ENCODE assay signal across 25 mouse cellular contexts in the genomic region with DNA sequence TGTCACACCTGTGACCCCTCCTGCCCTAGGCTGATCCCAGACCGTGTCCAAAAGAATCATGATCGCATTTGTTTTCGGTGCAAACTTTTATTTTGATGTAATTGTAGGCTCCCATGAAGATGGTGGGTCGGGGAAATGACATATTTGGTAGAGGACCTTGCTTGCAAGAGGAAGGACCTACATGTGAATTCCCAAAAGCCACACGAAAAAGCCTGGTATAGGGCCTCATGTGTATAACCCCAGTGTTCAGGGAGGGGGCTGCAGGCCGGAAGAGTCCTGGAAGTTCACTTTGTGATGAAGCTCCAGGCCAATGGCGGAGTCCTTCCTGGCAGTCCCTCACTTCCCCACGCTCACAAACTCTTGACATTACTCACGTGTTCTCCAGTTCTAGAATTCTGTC. TPM values are rescaled to one million over a fixed set of nuclear protein-coding genes. Genes with fewer than 3 reads are reported as not detected.
DNase-seq lines count a peak whose midpoint lies in the region; ATAC-seq lines count a peak whose summit lies in the region.
"Had no signal": no experiment of that assay in that cellular context is flagged by ENCODE, and none has a peak within 500 bp of the region (broad histone marks: within the 10 kb centered on the region; RNA-seq: fewer than 3 reads in every experiment).

No protein-coding gene starts in this region.

- H3K4me3 ChIP-seq in hindbrain, embryonic 13.5 days: no peak overlapping the region
- H3K4me3 ChIP-seq in hindbrain, embryonic 12.5 days: no peak overlapping the region
- H3K4me3 ChIP-seq in midbrain, embryonic 10.5 days: no peak overlapping the region
- H3K4me3 ChIP-seq in midbrain, embryonic 14.5 days (replicated peaks; ENCODE audit: low read depth, low read length): no peak overlapping the region
- H3K4me3 ChIP-seq in neural tube, embryonic 13.5 days: no peak overlapping the region
- H3K4me3 ChIP-seq in neural tube, embryonic 15.5 days (replicated peaks): no peak overlapping the region
- H3K4me3 ChIP-seq: embryonic facial prominence, embryonic 13.5 days; embryonic facial prominence, embryonic 15.5 days; erythroblast, embryonic 14.5 days; forebrain, embryonic 10.5 days had no signal

- H3K9ac ChIP-seq in hindbrain, embryonic 13.5 days: no peak overlapping the region
- no peak overlapping the region for H3K9ac ChIP-seq in hindbrain, embryonic 12.5 days
- no peak overlapping the region for H3K9ac ChIP-seq in midbrain, embryonic 14.5 days (replicated peaks; ENCODE audit: low read length)
- no peak overlapping the region for H3K9ac ChIP-seq in neural tube, embryonic 13.5 days
- H3K9ac ChIP-seq in neural tube, embryonic 15.5 days (replicated peaks): no peak overlapping the region
- H3K9ac ChIP-seq: embryonic facial prominence, embryonic 13.5 days; embryonic facial prominence, embryonic 15.5 days had no signal

- H3K4me1 ChIP-seq in hindbrain, embryonic 13.5 days (replicated peaks): peaks cover 41% of the 10 kb centered on the region
- H3K4me1 ChIP-seq in hindbrain, embryonic 12.5 days: peaks cover 13% of the 10 kb centered on the region
- H3K4me1 ChIP-seq in midbrain, embryonic 10.5 days: peaks cover 16% of the 10 kb centered on the region
- H3K4me1 ChIP-seq in midbrain, embryonic 14.5 days (ENCODE audit: control insufficient read depth, insufficient read depth, low read length): peaks cover 15% of the 10 kb centered on the region
- H3K4me1 ChIP-seq in neural tube, embryonic 13.5 days (replicated peaks): peaks cover 47% of the 10 kb centered on the region
- H3K4me1 ChIP-seq in neural tube, embryonic 15.5 days: peaks cover 47% of the 10 kb centered on the region

- H3K27me3 ChIP-seq in hindbrain, embryonic 13.5 days: no peaks in the 10 kb centered on the region
- no peaks in the 10 kb centered on the region for H3K27me3 ChIP-seq in hindbrain, embryonic 12.5 days
- H3K27me3 ChIP-seq in midbrain, embryonic 10.5 days (ENCODE audit: low read depth, poor library complexity, severe bottlenecking): no peaks in the 10 kb centered on the region
- no peaks in the 10 kb centered on the region for H3K27me3 ChIP-seq in midbrain, embryonic 14.5 days (ENCODE audit: control insufficient read depth, insufficient read depth, low read length)
- H3K27me3 ChIP-seq in neural tube, embryonic 13.5 days: no peaks in the 10 kb centered on the region
- H3K27me3 ChIP-seq in neural tube, embryonic 15.5 days (replicated peaks): no peaks in the 10 kb centered on the region
- H3K27me3 ChIP-seq: embryonic facial prominence, embryonic 13.5 days; embryonic facial prominence, embryonic 15.5 days had no signal

- WGBS in hindbrain, embryonic 13.5 days: 92% methylated on average over 9 of the region's 9 CpGs
- 94% methylated on average over 9 of the region's 9 CpGs for WGBS in hindbrain, embryonic 12.5 days
- WGBS in midbrain, embryonic 10.5 days: 89% methylated on average over 9 of the region's 9 CpGs
- WGBS in midbrain, embryonic 14.5 days: 94% methylated on average over 9 of the region's 9 CpGs
- 93% methylated on average over 9 of the region's 9 CpGs for WGBS in neural tube, embryonic 13.5 days
- WGBS in neural tube, embryonic 15.5 days: 92% methylated on average over 9 of the region's 9 CpGs

- no peak for ATAC-seq in hindbrain, embryonic 13.5 days (ENCODE audit: low FRiP score)
- no peak for ATAC-seq in hindbrain, embryonic 12.5 days (ENCODE audit: low FRiP score)
- no peak for ATAC-seq in midbrain, embryonic 14.5 days (ENCODE audit: low FRiP score, low TSS enrichment)
- ATAC-seq in neural tube, embryonic 13.5 days (ENCODE audit: low read depth): no peak
- no peak for ATAC-seq in neural tube, embryonic 15.5 days (ENCODE audit: low FRiP score)
- ATAC-seq: forebrain, embryonic 14.5 days; forebrain, embryonic 16.5 days had no signal

- H3K4me2 ChIP-seq in hindbrain, embryonic 13.5 days: no peak overlapping the region
- H3K4me2 ChIP-seq in hindbrain, embryonic 12.5 days (replicated peaks): no peak overlapping the region
- H3K4me2 ChIP-seq in midbrain, embryonic 14.5 days (ENCODE audit: low read length): no peak overlapping the region
- H3K4me2 ChIP-seq in neural tube, embryonic 13.5 days: no peak overlapping the region
- no peak overlapping the region for H3K4me2 ChIP-seq in neural tube, embryonic 15.5 days
- H3K4me2 ChIP-seq: embryonic facial prominence, embryonic 13.5 days; embryonic facial prominence, embryonic 15.5 days had no signal

- DNase-seq in heart, adult 11 months: peak; percentile 61
- no peak for DNase-seq in heart, adult 9 months (ENCODE audit: low spot score in 2 of 2)
- DNase-seq in midbrain, embryonic 10.5 days (ENCODE audit: low spot score): no peak
- no peak for DNase-seq in midbrain, embryonic 14.5 days
- DNase-seq: adrenal gland, adult 2 months; adrenal gland, postnatal 10 days; adrenal gland, postnatal 25 days; cerebellum, adult 11 months; cerebellum, adult 18-20 months; cerebellum, adult 8-10 months; cerebellum, adult 9-11 months; cerebellum, postnatal 14 days; cerebellum, postnatal 36 days; embryo, embryonic 11 days had no signal

- H3K36me3 ChIP-seq in hindbrain, embryonic 13.5 days: no peaks in the 10 kb centered on the region
- no peaks in the 10 kb centered on the region for H3K36me3 ChIP-seq in hindbrain, embryonic 12.5 days
- H3K36me3 ChIP-seq in midbrain, embryonic 10.5 days: peaks cover 6% of the 10 kb centered on the region; the same call in 1 of the 2 replicates
- no peaks in the 10 kb centered on the region for H3K36me3 ChIP-seq in midbrain, embryonic 14.5 days (ENCODE audit: control insufficient read depth, insufficient read depth, low read length)
- H3K36me3 ChIP-seq in neural tube, embryonic 13.5 days: no peaks in the 10 kb centered on the region
- no peaks in the 10 kb centered on the region for H3K36me3 ChIP-seq in neural tube, embryonic 15.5 days
- H3K36me3 ChIP-seq: embryonic facial prominence, embryonic 13.5 days; embryonic facial prominence, embryonic 15.5 days; forebrain, embryonic 10.5 days had no signal

- peaks cover 6% of the 10 kb centered on the region; the same call in 1 of the 2 replicates for H3K9me3 ChIP-seq in hindbrain, embryonic 13.5 days
- H3K9me3 ChIP-seq in hindbrain, embryonic 12.5 days (replicated peaks): no peaks in the 10 kb centered on the region
- 0 out of 2 replicates have a peak, but pooled peaks cover 3% of the 10 kb centered on the region for H3K9me3 ChIP-seq in midbrain, embryonic 10.5 days (replicated peaks)
- H3K9me3 ChIP-seq in midbrain, embryonic 14.5 days (ENCODE audit: control insufficient read depth, low read length): no peaks in the 10 kb centered on the region
- 0 out of 2 replicates have a peak, but pooled peaks cover 2% of the 10 kb centered on the region for H3K9me3 ChIP-seq in neural tube, embryonic 13.5 days
- H3K9me3 ChIP-seq in neural tube, embryonic 15.5 days (replicated peaks): no peaks in the 10 kb centered on the region
- H3K9me3 ChIP-seq: embryonic facial prominence, embryonic 13.5 days; embryonic facial prominence, embryonic 15.5 days; forebrain, embryonic 10.5 days had no signal

- H3K27ac ChIP-seq in hindbrain, embryonic 13.5 days: peak overlapping the region; percentile 70; the same call in 1 of the 2 replicates
- no peak overlapping the region for H3K27ac ChIP-seq in hindbrain, embryonic 12.5 days
- H3K27ac ChIP-seq in midbrain, embryonic 10.5 days (replicated peaks): peak overlapping the region; percentile 71; the same call in 1 of the 2 replicates
- no peak overlapping the region for H3K27ac ChIP-seq in midbrain, embryonic 14.5 days (replicated peaks; ENCODE audit: low read depth, low read length)
- peak overlapping the region; percentile 38; the same call in 1 of the 2 replicates for H3K27ac ChIP-seq in neural tube, embryonic 13.5 days (replicated peaks)
- no peak overlapping the region for H3K27ac ChIP-seq in neural tube, embryonic 15.5 days (replicated peaks)
- H3K27ac ChIP-seq: embryonic facial prominence, embryonic 13.5 days; embryonic facial prominence, embryonic 15.5 days had no signal

RNA-seq across cellular contexts. Expression of gene Dok5, which starts 7.3 kb away (rescaled TPM):
- polyA plus RNA-seq in hindbrain, embryonic 13.5 days (2015; fragmentation: Nextera tagmentation; extraction: Ambion mirVana): 63.7 and 64.6 TPM in 2 replicates
- polyA plus RNA-seq in hindbrain, embryonic 12.5 days (2016; fragmentation: Nextera tagmentation; extraction: Ambion mirVana): 29.0 and 30.9 TPM in 2 replicates
- polyA plus RNA-seq in midbrain, embryonic 10.5 days (2016; fragmentation: Nextera tagmentation; extraction: Ambion mirVana): 12.4 and 17.8 TPM in 2 replicates
- 31.5 and 43.0 TPM in 2 replicates for polyA plus RNA-seq in midbrain, embryonic 14.5 days (2014; fragmentation: Nextera tagmentation; extraction: Ambion mirVana)
- 72.6 TPM in 2 replicates for polyA plus RNA-seq in neural tube, embryonic 13.5 days (2015; fragmentation: Nextera tagmentation; extraction: Ambion mirVana)
- polyA plus RNA-seq in neural tube, embryonic 15.5 days (2015; fragmentation: Nextera tagmentation; extraction: Ambion mirVana): 57.2 and 70.9 TPM in 2 replicates
- polyA plus RNA-seq: C2C12; erythroblast, embryonic 14.5 days had no signal

Comparison
In these comparisons a context has a peak if more than half of its experiments do, and no peak if none do; other contexts are left out.
1. H3K27ac ChIP-seq: peak in hindbrain, embryonic 13.5 days (single experiment), midbrain, embryonic 10.5 days (single experiment) and neural tube, embryonic 13.5 days (single experiment); none in hindbrain, embryonic 12.5 days (single experiment), midbrain, embryonic 14.5 days (single experiment) and neural tube, embryonic 15.5 days (single experiment).